In the genomic region with DNA sequence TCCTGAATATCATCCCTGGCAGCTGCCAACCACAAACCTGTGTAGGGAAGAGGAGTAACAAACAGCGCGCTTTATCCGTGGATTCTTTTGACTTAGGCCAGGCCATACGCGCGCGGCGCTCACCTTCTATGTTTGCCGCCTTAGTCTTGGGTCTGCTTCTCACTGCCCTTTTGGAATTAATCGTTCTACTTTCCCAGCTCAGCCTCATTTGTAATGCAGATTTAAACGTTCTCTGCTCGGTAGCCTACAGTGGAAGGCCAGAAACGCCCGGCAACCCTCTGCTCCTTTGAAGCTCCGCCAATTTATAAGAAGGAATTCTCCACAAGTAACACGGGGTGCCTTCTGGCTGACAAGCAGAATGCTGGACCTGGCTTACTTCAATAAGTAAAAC, we compare ENCODE assay signal across 9 mouse cellular contexts. TPM values are rescaled to one million over a fixed set of nuclear protein-coding genes. Genes with fewer than 3 reads are reported as not detected.
DNase-seq lines count a peak whose midpoint lies in the region; ATAC-seq and TF ChIP-seq lines count a peak whose summit lies in the region.
"Had no signal": no experiment of that assay in that cellular context is flagged by ENCODE, and none has a peak within 500 bp of the region (broad histone marks: within the 10 kb centered on the region; RNA-seq: fewer than 3 reads in every experiment).

No protein-coding gene starts in this region.

- H3K4me3 ChIP-seq in heart, embryonic 15.5 days: 0 out of 2 replicates have a peak overlapping the region, but pooled peaks have one; percentile 12
- H3K4me3 ChIP-seq in embryonic facial prominence, embryonic 12.5 days: no peak overlapping the region
- peak overlapping the region; percentile 24 for H3K4me3 ChIP-seq in midbrain, postnatal 0 days (ENCODE audit: low read depth, low read length)

- 15% methylated on average over 16 of the region's 16 CpGs for WGBS in heart, embryonic 15.5 days
- 8% methylated on average over 16 of the region's 16 CpGs for WGBS in embryonic facial prominence, embryonic 12.5 days
- 4% methylated on average over 16 of the region's 16 CpGs for WGBS in midbrain, postnatal 0 days

- no peaks in the 10 kb centered on the region for H3K36me3 ChIP-seq in heart, embryonic 15.5 days
- no peaks in the 10 kb centered on the region for H3K36me3 ChIP-seq in embryonic facial prominence, embryonic 12.5 days
- no peaks in the 10 kb centered on the region for H3K36me3 ChIP-seq in midbrain, postnatal 0 days (ENCODE audit: insufficient read depth, low read length)
- H3K36me3 ChIP-seq: G1E had no signal

- peaks cover 10% of the 10 kb centered on the region for H3K4me1 ChIP-seq in heart, embryonic 15.5 days (replicated peaks)
- H3K4me1 ChIP-seq in embryonic facial prominence, embryonic 12.5 days: peaks cover 9% of the 10 kb centered on the region
- 0 out of 2 replicates have a peak, but pooled peaks cover 2% of the 10 kb centered on the region for H3K4me1 ChIP-seq in midbrain, postnatal 0 days (ENCODE audit: insufficient read depth, low read length)

- intact Hi-C loops in heart, postnatal 25 days (cut with DNase I): no loop called here

- peak overlapping the region; percentile 51 for H3K4me2 ChIP-seq in heart, embryonic 15.5 days
- H3K4me2 ChIP-seq in embryonic facial prominence, embryonic 12.5 days (replicated peaks): peak overlapping the region; percentile 37
- H3K4me2 ChIP-seq in midbrain, postnatal 0 days (ENCODE audit: low read depth, low read length, poor library complexity, severe bottlenecking): peak overlapping the region; percentile 46

- 0 out of 2 replicates have a peak, but pooled peaks cover 5% of the 10 kb centered on the region for H3K27me3 ChIP-seq in heart, embryonic 15.5 days
- peaks cover 27% of the 10 kb centered on the region for H3K27me3 ChIP-seq in embryonic facial prominence, embryonic 12.5 days
- H3K27me3 ChIP-seq in midbrain, postnatal 0 days (ENCODE audit: insufficient read depth, low read length): no peaks in the 10 kb centered on the region

- no peak for ATAC-seq in heart, embryonic 15.5 days (replicated peaks; ENCODE audit: insufficient number of reproducible peaks, insufficient read depth, low FRiP score, low read depth)
- ATAC-seq in embryonic facial prominence, embryonic 12.5 days (ENCODE audit: insufficient number of reproducible peaks, insufficient read depth, low FRiP score, low TSS enrichment): no peak
- peak; percentile 55 for ATAC-seq in midbrain, postnatal 0 days (ENCODE audit: low FRiP score)
- ATAC-seq in granulocyte monocyte progenitor cell, adult 5-6 weeks (replicated peaks; ENCODE audit: poor library complexity, severe bottlenecking): no peak

- DNase-seq in heart, postnatal 25 days (ENCODE audit: low spot score): no peak
- DNase-seq in kidney, adult 11 months: peak; percentile 50
- DNase-seq in midbrain, postnatal 0 days (ENCODE audit: low spot score): peak; percentile 76
- DNase-seq in left cerebral cortex, adult 8-10 months (ENCODE audit: low spot score in 2 of 2): no peak
- no peak for DNase-seq in lung, postnatal 25 days (ENCODE audit: low spot score)

- H3K9ac ChIP-seq in heart, embryonic 15.5 days: no peak overlapping the region
- H3K9ac ChIP-seq in embryonic facial prominence, embryonic 12.5 days: no peak overlapping the region
- no peak overlapping the region for H3K9ac ChIP-seq in midbrain, postnatal 0 days (replicated peaks; ENCODE audit: low read length, poor library complexity, severe bottlenecking)

- TF ChIP-seq CTCF in midbrain, postnatal 0 days (IDR thresholded peaks at IDR 0.05): no peak

- no peak overlapping the region for H3K27ac ChIP-seq in heart, embryonic 15.5 days
- no peak overlapping the region for H3K27ac ChIP-seq in embryonic facial prominence, embryonic 12.5 days
- H3K27ac ChIP-seq in midbrain, postnatal 0 days (ENCODE audit: low read depth, low read length): no peak overlapping the region

- H3K9me3 ChIP-seq in heart, embryonic 15.5 days (replicated peaks): no peaks in the 10 kb centered on the region
- H3K9me3 ChIP-seq in embryonic facial prominence, embryonic 12.5 days: no peaks in the 10 kb centered on the region
- H3K9me3 ChIP-seq in midbrain, postnatal 0 days (ENCODE audit: low read length): no peaks in the 10 kb centered on the region
- H3K9me3 ChIP-seq: G1E had no signal

RNA-seq across cellular contexts. Expression of a gene that starts 45.3 kb away (rescaled TPM):
- 1.7 and 2.4 TPM in 2 replicates for polyA plus RNA-seq in heart, embryonic 15.5 days (2015; fragmentation: Nextera tagmentation; extraction: Ambion mirVana)
- not detected for total RNA-seq in heart, postnatal 25 days (2021)
- 2.9 and 3.2 TPM in 2 replicates for polyA plus RNA-seq in embryonic facial prominence, embryonic 12.5 days (2016; fragmentation: Nextera tagmentation; extraction: Ambion mirVana)
- 11.2 and 16.3 TPM in 2 replicates for total RNA-seq in midbrain, postnatal 0 days (2014; rRNA removed)
- 35.2 and 37.7 TPM in 2 replicates for polyA plus RNA-seq in midbrain, postnatal 0 days (2015; fragmentation: Nextera tagmentation; extraction: Ambion mirVana)
- not detected in 2 replicates for total RNA-seq in granulocyte monocyte progenitor cell, adult 5-6 weeks (2014; fragmentation: Nextera tagmentation)
- not detected in 2 replicates for total RNA-seq in granulocyte monocyte progenitor cell, adult 5-6 weeks (2017)
- total RNA-seq in left cerebral cortex, adult 8-10 months (2022): 10 to 100 TPM; 36.6 to 53.2 (median 41.0) TPM
- total RNA-seq: G1E had no signal
- polyA plus RNA-seq: G1E had no signal

Comparison
In these comparisons a context has a peak if more than half of its experiments do, and no peak if none do; other contexts are left out.
1. DNase-seq: peak in kidney, adult 11 months (single experiment) and midbrain, postnatal 0 days (single experiment); none in heart, postnatal 25 days (single experiment), left cerebral cortex, adult 8-10 months (0 of 2) and lung, postnatal 25 days (single experiment).
2. RNA of a gene that starts 45.3 kb away (total RNA-seq): 36.6 to 53.2 TPM in left cerebral cortex, adult 8-10 months and 11.2 to 16.3 TPM in midbrain, postnatal 0 days; not detected in heart, postnatal 25 days and not detected in granulocyte monocyte progenitor cell, adult 5-6 weeks; every median in the first group is over 10 times any median in the second.
3. Peak in every context shown above with its lines, with median percentiles within 50 percentile points of each other: H3K4me2 ChIP-seq.